Mouse (Mus musculus): ENCODE data around the gene 4922502D21Rik. TPM values are rescaled to one million over a fixed set of nuclear protein-coding genes. Genes with fewer than 3 reads are reported as not detected.
"Not testable (repeated sequence)": the region's sequence is repeated elsewhere in the genome, so short reads cannot be mapped to it uniquely, and the experiment has no call there.

4922502D21Rik gene
- total RNA-seq (2015), result 0.54 TPM in 1 of 2 replicates, not detected in the other
- 0.44 TPM in 1 of 2 replicates, not detected in the other for total RNA-seq (2017)

- no peak for ATAC-seq (ENCODE audit: poor library complexity, severe bottlenecking)
Measured at GRCm38 (mm10) chr6:129331610-129332009, at the start of gene 4922502D21Rik. 4922502D21Rik (minus strand) TSS chr6:129331796.

- ATAC-seq (ENCODE audit: poor library complexity, severe bottlenecking), result no peak
Measured at GRCm38 (mm10) chr6:129380454-129380853, 48.9 kb upstream of the 4922502D21Rik start.

- ATAC-seq (ENCODE audit: poor library complexity, severe bottlenecking), result peak; percentile 99
Measured at GRCm38 (mm10) chr6:129374937-129375471, 43.4 kb upstream of the 4922502D21Rik start.

GRCm38 (mm10) chr6:129369374-129370132, 38.0 kb upstream of the 4922502D21Rik start:
- peak; percentile 63 for ATAC-seq (ENCODE audit: poor library complexity, severe bottlenecking)

GRCm38 (mm10) chr6:129365959-129366359, 34.4 kb upstream of the 4922502D21Rik start:
- ATAC-seq (ENCODE audit: poor library complexity, severe bottlenecking), result peak; percentile 78

GRCm38 (mm10) chr6:129363942-129364341, 32.3 kb upstream of the 4922502D21Rik start:
- no peak for ATAC-seq (ENCODE audit: poor library complexity, severe bottlenecking)

GRCm38 (mm10) chr6:129359515-129359914, 27.9 kb upstream of the 4922502D21Rik start:
- ATAC-seq (ENCODE audit: poor library complexity, severe bottlenecking), result no peak

- ATAC-seq (ENCODE audit: poor library complexity, severe bottlenecking), result peak; percentile 80
Measured at GRCm38 (mm10) chr6:129356430-129356829, 24.8 kb upstream of the 4922502D21Rik start.

- peak; percentile 13; the same call in 1 of the 2 replicates for ATAC-seq (ENCODE audit: poor library complexity, severe bottlenecking)
Measured at GRCm38 (mm10) chr6:129355774-129356173, 24.2 kb upstream of the 4922502D21Rik start.

- ATAC-seq (ENCODE audit: poor library complexity, severe bottlenecking), result 0 out of 2 replicates have a peak, but pooled peaks have one; percentile 15
Measured at GRCm38 (mm10) chr6:129351091-129351490, 19.5 kb upstream of the 4922502D21Rik start.

GRCm38 (mm10) chr6:129349524-129350352, 18.1 kb upstream of the 4922502D21Rik start:
- peak; percentile 86 for ATAC-seq (ENCODE audit: poor library complexity, severe bottlenecking)

- ATAC-seq (ENCODE audit: poor library complexity, severe bottlenecking), result peak; percentile 76
Measured at GRCm38 (mm10) chr6:129344408-129344807, 12.8 kb upstream of the 4922502D21Rik start.

- ATAC-seq (ENCODE audit: poor library complexity, severe bottlenecking), result not testable (repeated sequence)
Measured at GRCm38 (mm10) chr6:129342391-129342790, 10.8 kb upstream of the 4922502D21Rik start, which contains the start of gene Clec12a. Clec12a (plus strand) TSS chr6:129342691.

- peak; percentile 39; the same call in 1 of the 2 replicates for ATAC-seq (ENCODE audit: poor library complexity, severe bottlenecking)
Measured at GRCm38 (mm10) chr6:129337751-129338150, 6.2 kb upstream of the 4922502D21Rik start.

GRCm38 (mm10) chr6:129333674-129334078, 2.1 kb upstream of the 4922502D21Rik start:
- peak; percentile 99 for ATAC-seq (ENCODE audit: poor library complexity, severe bottlenecking)

- 0 out of 2 replicates have a peak, but pooled peaks have one; percentile 21 for ATAC-seq (ENCODE audit: poor library complexity, severe bottlenecking)
Measured at GRCm38 (mm10) chr6:129326568-129327150, 4.9 kb downstream of the 4922502D21Rik start.

GRCm38 (mm10) chr6:129326016-129326415, 5.6 kb downstream of the 4922502D21Rik start:
- ATAC-seq (ENCODE audit: poor library complexity, severe bottlenecking), result peak; percentile 72

GRCm38 (mm10) chr6:129319331-129319730, 12.3 kb downstream of the 4922502D21Rik start:
- no peak for ATAC-seq (ENCODE audit: poor library complexity, severe bottlenecking)

GRCm38 (mm10) chr6:129318395-129318794, 13.2 kb downstream of the 4922502D21Rik start:
- ATAC-seq (ENCODE audit: poor library complexity, severe bottlenecking), result 0 out of 2 replicates have a peak, but pooled peaks have one; percentile 39

GRCm38 (mm10) chr6:129316463-129316862, 15.1 kb downstream of the 4922502D21Rik start:
- no peak for ATAC-seq (ENCODE audit: poor library complexity, severe bottlenecking)
